Mouse (Mus musculus) limb, embryonic 14.5 days (tissue): ENCODE results near the gene Eepd1. TPM values are rescaled to one million over a fixed set of nuclear protein-coding genes. Genes with fewer than 3 reads are reported as not detected.

Experiments used
- ATAC-seq: fragments of 200-750 bp; cut with Nextera tagmentation; 2 replicates; pipeline ENCODE4 v1.8.0; 2017; ENCODE audit warnings: low read depth, moderate number of reproducible peaks, moderate TSS enrichment; ENCODE audit not compliant: low FRiP score
- DNase-seq: peaks from one replicate; pipeline ENCODE4 v3.0.0-alpha.2; 2015; ENCODE audit warnings: low spot score
- H3K27ac ChIP-seq: fragments of 300-500 bp; sonication (generic); replicated peaks from 2 replicates; pipeline ENCODE4 v1.5.1; 2014; ENCODE audit warnings: low read depth, mild to moderate bottlenecking, low read length, moderate library complexity, mixed read lengths
- H3K27me3 ChIP-seq: fragments of 300-500 bp; sonication (generic); 2 replicates; pipeline ENCODE4 v1.6.1; 2014; ENCODE audit warnings: low read length, mixed read lengths; ENCODE audit not compliant: control insufficient read depth, insufficient read depth
- H3K36me3 ChIP-seq: fragments of 300-500 bp; sonication (generic); 2 replicates; pipeline ENCODE4 v1.6.1; 2014; ENCODE audit warnings: mild to moderate bottlenecking, low read length, moderate library complexity, mixed read lengths; ENCODE audit not compliant: control insufficient read depth, insufficient read depth
- H3K4me1 ChIP-seq: fragments of 300-500 bp; sonication (generic); 2 replicates; pipeline ENCODE4 v1.6.1; 2014; ENCODE audit warnings: antibody characterized with exemption, low read length, mixed read lengths; ENCODE audit not compliant: control insufficient read depth, insufficient read depth
- H3K4me2 ChIP-seq: fragments of 300-500 bp; sonication (generic); replicated peaks from 2 replicates; pipeline ENCODE4 v1.6.1; 2014; ENCODE audit warnings: low read depth, mild to moderate bottlenecking, low read length, moderate library complexity; ENCODE audit not compliant: severe bottlenecking
- H3K4me3 ChIP-seq: fragments of 300-500 bp; sonication (generic); replicated peaks from 2 replicates; pipeline ENCODE4 v1.5.1; 2014; ENCODE audit warnings: low read length
- H3K9ac ChIP-seq: fragments of 300-500 bp; sonication (generic); 2 replicates; pipeline ENCODE4 v1.6.1; 2014; ENCODE audit warnings: mild to moderate bottlenecking, low read depth, low read length, moderate library complexity; ENCODE audit not compliant: severe bottlenecking
- H3K9me3 ChIP-seq: fragments of 300-500 bp; sonication (generic); 2 replicates; pipeline ENCODE4 v1.6.1; 2016; ENCODE audit warnings: low read length; ENCODE audit not compliant: control insufficient read depth
- POLR2A ChIP-seq: fragments of 200-500 bp; IDR thresholded peaks from 2 replicates; pipeline ENCODE4 v1.8.0; 2012; ENCODE audit warnings: inconsistent platforms, mild to moderate bottlenecking, moderate library complexity, borderline replicate concordance; ENCODE audit not compliant: insufficient read depth, insufficient read length; ENCODE audit errors: extremely low read depth
- WGBS: fragments of 180-500 bp; shearing (Covaris S2); extraction: QIAGEN DNeasy Blood & Tissue Kit; methylation state at CpG from one replicate; pipeline ENCODE4 v1.1.7; 2014; 5-methylcytosine and 5-hydroxymethylcytosine counted together
- polyA plus RNA-seq, 2 experiments: library from polyadenylated mRNA; depleted of rRNA in 1 of 2; stranded (reverse) in 1 of 2; unstranded in 1 of 2; fragments of >200 nt; fragmentation: Nextera tagmentation in 1 of 2; extraction: Ambion mirVana in 1 of 2; gene quantifications; 2 replicates each; pipeline versions ENCODE4 v1.2.1 to v1.2.3; 2012 to 2014

The Eepd1 gene
- polyA plus RNA-seq, 2 experiments = 10.6 to 17.2 TPM

- TF ChIP-seq POLR2A = no peak
- no peak for DNase-seq
These were observed 9.2 kb downstream of the Eepd1 start for GRCm38 (mm10) chr9:25490278-25491145.

DNA sequence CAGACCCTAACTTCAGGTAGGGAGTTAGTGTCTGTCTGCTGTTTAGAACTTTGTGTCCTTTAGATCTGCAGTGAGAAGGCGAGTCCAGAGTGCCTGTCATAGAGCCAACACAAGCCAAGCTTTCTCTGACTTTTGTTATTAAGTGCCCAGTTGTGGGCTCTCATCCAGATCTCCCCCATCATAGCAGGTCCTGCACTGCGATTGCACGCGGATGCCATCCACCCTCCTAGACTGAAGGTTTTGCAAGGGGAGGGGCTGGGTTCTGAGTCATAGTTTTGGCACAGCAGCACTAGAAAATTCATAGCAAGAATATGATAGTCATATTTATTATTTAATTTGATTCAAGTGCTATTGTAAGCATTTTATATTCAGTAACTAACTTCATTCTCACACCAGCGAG is 12.6 kb downstream of the Eepd1 start:
- Histone ChIP-seq H3K27me3 (no peaks in the 10 kb centered on the region), H3K9ac (no peak overlapping the region), H3K36me3 (no peaks in the 10 kb centered on the region), H3K4me2 (no peak overlapping the region), H3K27ac (no peak overlapping the region), H3K9me3 (no peaks in the 10 kb centered on the region), H3K4me1 (peaks cover 16% of the 10 kb centered on the region), H3K4me3 (no peak overlapping the region)
- no peak for DNase-seq
- WGBS = 84% methylated on average over 5 of the region's 5 CpGs
- ATAC-seq = no peak
- no peak for TF ChIP-seq POLR2A

More at GRCm38 (mm10) chr9:25490278-25491145, 9.2 kb downstream of the Eepd1 start:
- WGBS = 35% methylated on average over 13 of the region's 13 CpGs
- peaks cover 35% of the 10 kb centered on the region for H3K4me1 ChIP-seq
- H3K9me3 ChIP-seq = no peaks in the 10 kb centered on the region
- no peak overlapping the region for H3K4me3 ChIP-seq
- H3K4me2 ChIP-seq = no peak overlapping the region
- no peak overlapping the region for H3K27ac ChIP-seq
- H3K36me3 ChIP-seq = no peaks in the 10 kb centered on the region
- H3K9ac ChIP-seq = no peak overlapping the region
- H3K27me3 ChIP-seq = no peaks in the 10 kb centered on the region
- no peak for ATAC-seq

- no peak overlapping the region for H3K4me3 ChIP-seq
- no peaks in the 10 kb centered on the region for H3K36me3 ChIP-seq
- no peak overlapping the region for H3K27ac ChIP-seq
- no peak for TF ChIP-seq POLR2A
- WGBS = 81% methylated on average over 10 of the region's 10 CpGs
- ATAC-seq (no peak), DNase-seq (no peak)
- H3K9me3 ChIP-seq = no peaks in the 10 kb centered on the region
- no peaks in the 10 kb centered on the region for H3K27me3 ChIP-seq
- no peak overlapping the region for H3K9ac ChIP-seq
- no peak overlapping the region for H3K4me2 ChIP-seq
- peaks cover 8% of the 10 kb centered on the region for H3K4me1 ChIP-seq
These were observed 14.3 kb downstream of the Eepd1 start for GRCm38 (mm10) chr9:25495601-25496000.

DNA sequence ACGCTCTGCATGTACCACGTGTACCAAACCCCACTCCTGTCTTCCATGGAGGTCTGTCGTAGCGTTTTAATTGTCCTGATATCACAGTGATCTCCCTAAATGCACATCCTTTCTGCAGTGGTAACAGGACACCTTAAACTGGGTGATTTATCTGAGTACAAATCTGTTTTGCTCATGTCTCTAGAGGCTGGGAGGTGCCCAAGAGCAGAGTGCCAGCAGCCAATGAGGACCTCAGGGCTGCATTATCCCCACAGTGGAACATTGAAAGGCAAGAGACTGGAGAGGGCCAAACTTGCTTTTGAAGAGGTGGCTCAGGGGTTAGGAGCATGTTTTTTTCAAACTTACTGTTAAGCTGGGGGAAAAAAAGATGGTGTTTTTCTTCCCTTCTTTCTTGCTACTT is 14.8 kb downstream of the Eepd1 start:
- WGBS = 78% methylated on average over 4 of the region's 4 CpGs
- no peak overlapping the region for H3K9ac ChIP-seq
- no peak for DNase-seq
- no peak for TF ChIP-seq POLR2A
- H3K4me1 ChIP-seq = peaks cover 8% of the 10 kb centered on the region; the same call in 1 of the 2 replicates
- H3K36me3 ChIP-seq = no peaks in the 10 kb centered on the region
- no peak for ATAC-seq
- no peaks in the 10 kb centered on the region for H3K9me3 ChIP-seq
- no peak overlapping the region for H3K4me2 ChIP-seq
- H3K27me3 ChIP-seq = no peaks in the 10 kb centered on the region
- no peak overlapping the region for H3K4me3 ChIP-seq
- no peak overlapping the region for H3K27ac ChIP-seq

GRCm38 (mm10) chr9:25496703-25497102 is 15.4 kb downstream of the Eepd1 start:
- 64% methylated on average over 2 of the region's 2 CpGs for WGBS
- DNase-seq (no peak), ATAC-seq (no peak)
- H3K4me1 ChIP-seq = peaks cover 8% of the 10 kb centered on the region; the same call in 1 of the 2 replicates
- no peak overlapping the region for H3K4me3 ChIP-seq
- no peak overlapping the region for H3K27ac ChIP-seq
- no peaks in the 10 kb centered on the region for H3K36me3 ChIP-seq
- H3K4me2 ChIP-seq = no peak overlapping the region
- no peak for TF ChIP-seq POLR2A
- H3K9ac ChIP-seq = no peak overlapping the region
- no peaks in the 10 kb centered on the region for H3K9me3 ChIP-seq
- no peaks in the 10 kb centered on the region for H3K27me3 ChIP-seq

DNA sequence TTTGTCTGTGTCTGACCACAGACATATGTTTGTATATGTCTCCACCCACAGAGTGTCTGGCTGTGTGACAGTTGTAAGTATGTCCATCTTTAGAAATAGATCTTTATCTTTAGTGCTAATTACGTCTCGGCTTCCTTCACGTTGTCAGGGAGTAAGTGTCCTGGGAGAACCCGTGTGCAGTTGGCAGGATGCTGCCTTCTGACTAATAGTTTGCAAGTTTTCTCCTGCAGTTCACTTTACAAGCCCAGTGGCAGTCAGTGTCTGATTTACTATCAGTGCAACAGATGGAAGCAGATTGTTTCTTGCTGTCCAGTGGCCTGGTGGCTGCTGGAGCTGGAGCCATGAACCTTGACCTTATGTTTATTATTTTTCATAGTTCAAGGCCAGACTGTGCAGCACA is 17.4 kb downstream of the Eepd1 start:
- Histone ChIP-seq H3K4me1 (peaks cover 8% of the 10 kb centered on the region; the same call in 1 of the 2 replicates), H3K36me3 (no peaks in the 10 kb centered on the region), H3K9me3 (no peaks in the 10 kb centered on the region), H3K4me2 (no peak overlapping the region), H3K27ac (no peak overlapping the region), H3K4me3 (no peak overlapping the region), H3K9ac (no peak overlapping the region), H3K27me3 (no peaks in the 10 kb centered on the region)
- no peak for ATAC-seq
- 17% methylated on average over 4 of the region's 4 CpGs for WGBS
- no peak for DNase-seq
- TF ChIP-seq POLR2A = no peak
